Mouse (Mus musculus): ENCODE data around the gene Igf1r. TPM values are rescaled to one million over a fixed set of nuclear protein-coding genes. Genes with fewer than 3 reads are reported as not detected.

The Igf1r gene
- total RNA-seq, 2 experiments from 2014 or later, result 49.2 to 53.4 TPM

GRCm38 (mm10) chr7:67957376-67957775, 4.7 kb downstream of the Igf1r start:
- DNase-seq, result no peak

DNA sequence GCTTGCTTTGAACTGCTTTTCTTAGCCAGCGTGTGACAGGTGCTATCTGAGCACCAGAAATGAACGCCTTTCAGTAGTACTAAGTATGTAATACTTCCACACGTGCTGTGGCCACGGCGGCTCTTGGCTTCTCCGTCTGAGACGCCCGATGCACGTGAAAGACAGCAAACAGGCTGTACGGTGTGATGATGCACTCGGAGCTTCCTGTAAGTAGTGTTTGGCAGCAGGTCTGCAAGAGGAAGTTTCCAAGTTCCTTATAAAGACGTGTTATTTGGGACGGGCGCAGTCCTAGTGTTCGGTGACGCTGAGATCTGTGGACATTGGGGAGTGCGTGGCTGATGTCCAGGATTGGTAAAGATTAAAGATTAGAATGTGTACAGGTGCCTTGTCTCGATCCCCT, 5.4 kb downstream of the Igf1r start:
- DNase-seq, result no peak

DNA sequence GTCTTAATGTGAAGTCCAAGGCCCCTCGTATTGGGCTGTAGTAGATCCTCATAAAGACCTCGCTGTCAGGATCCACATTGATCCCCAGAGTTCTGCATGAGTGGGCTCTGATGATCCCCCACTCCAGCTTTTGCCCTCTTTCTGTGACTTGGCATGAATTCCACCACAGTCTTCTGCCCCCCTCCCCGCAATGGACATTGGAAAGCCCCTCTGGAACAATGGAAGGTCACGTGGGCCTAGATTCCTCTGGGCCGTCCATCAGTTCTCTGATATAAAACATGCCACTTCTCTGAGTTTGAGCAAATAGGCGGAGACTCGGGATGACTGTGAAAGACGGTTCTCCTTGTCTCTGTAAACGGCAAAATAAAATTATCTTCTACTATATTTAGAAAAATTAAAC, 8.1 kb downstream of the Igf1r start:
- no peak for DNase-seq

- peak; percentile 90 for DNase-seq
Observed at GRCm38 (mm10) chr7:67961567-67962267, 9.1 kb downstream of the Igf1r start.

DNA sequence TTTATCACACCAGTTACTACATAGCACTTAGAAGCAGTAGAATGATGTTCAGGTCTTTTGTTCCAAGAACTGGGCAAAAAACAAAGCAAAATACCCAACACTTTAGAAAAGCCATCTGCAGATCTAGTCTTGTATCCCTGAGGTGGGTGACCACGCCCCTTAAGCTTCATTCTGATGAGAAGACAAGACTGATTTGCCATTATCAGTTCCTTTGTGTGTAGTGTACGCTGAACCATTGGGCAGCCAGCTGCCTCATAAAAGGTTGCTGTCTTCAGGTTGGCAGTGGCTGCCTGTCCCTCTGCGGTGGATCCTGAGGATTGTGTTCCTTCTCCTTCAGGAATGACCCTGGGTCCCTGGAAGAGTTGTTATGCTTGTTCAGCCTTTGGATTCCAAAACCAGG, 11.1 kb downstream of the Igf1r start:
- DNase-seq, result no peak

DNA sequence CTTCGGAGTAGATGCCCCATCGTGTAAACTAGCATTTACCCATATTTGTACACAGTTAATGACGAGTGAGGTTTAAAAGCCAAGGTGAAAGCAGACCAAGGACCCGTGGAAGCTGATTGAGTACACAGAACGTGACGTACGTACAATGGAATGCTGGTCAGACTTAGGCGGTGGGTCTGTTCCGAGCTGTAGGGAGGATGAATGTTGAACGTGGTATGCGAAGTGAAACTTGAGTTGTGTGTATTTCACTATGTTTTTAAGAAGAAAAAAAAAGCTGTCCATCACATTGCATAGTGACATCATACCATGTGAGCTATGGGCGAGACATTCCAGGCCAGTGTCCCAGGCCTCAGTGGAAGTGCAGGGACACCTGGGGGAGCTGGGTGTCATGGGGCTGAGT, 15.8 kb downstream of the Igf1r start:
- no peak for DNase-seq

DNA sequence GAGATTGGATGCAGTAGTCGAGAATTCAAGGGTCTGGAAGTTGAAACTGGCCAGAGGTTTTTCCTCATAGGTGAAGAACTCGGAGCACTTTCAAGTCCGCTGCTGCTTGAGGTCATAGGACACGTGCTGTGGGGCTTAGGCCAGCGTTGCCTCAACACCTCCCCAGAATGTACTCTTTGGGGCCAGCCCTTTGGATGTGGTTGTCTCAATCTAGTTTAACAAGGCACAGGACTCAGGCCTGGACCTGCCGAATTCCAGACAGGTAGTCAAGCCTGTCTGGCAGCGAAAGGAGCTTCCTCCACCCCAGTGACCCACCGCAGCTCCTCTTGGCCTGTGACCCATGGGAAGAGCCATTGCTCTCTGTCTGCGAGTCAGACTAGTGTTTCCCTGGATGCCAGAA, 16.4 kb downstream of the Igf1r start:
- no peak for DNase-seq

DNA sequence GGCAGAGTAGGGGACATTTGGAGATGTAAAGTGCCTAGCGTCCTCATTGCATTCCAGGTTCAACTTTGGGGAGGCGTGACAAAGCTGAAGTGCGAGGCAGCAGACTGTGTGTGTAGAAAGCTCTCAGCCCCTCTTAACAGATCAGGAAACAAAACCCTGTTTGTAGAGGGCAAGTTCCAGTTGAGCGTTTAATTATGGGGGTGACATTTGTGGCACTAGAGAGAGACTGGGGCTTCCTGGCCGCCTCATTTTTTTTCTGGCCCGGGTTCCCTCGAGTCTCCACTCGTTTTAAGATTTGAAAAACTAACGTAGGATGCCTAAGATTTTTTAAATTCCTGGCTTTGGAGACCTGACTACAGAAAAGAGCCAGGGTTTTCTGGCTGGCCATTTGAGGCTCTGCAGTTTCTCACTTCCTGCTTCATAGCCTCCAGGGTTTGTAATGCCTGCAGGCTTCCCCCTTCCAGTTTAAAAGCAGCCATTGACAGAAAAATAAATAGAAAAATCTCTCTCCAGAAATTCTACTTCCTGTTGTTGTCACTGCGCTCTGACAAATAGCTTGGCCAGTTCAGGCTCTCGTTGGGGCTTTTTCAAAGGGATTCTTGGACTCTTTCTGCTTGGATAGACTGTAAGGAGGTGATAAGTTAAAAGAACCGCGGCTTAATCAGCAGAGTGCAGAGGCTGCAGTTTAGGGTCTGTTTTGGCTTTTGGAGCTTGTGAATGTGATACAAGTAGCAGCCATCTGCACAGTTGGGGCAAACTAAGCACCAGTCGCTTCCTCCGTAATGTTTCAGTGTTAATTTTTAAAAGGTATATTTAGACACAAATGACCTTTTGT, 20.8 kb downstream of the Igf1r start:
- DNase-seq, result no peak

DNA sequence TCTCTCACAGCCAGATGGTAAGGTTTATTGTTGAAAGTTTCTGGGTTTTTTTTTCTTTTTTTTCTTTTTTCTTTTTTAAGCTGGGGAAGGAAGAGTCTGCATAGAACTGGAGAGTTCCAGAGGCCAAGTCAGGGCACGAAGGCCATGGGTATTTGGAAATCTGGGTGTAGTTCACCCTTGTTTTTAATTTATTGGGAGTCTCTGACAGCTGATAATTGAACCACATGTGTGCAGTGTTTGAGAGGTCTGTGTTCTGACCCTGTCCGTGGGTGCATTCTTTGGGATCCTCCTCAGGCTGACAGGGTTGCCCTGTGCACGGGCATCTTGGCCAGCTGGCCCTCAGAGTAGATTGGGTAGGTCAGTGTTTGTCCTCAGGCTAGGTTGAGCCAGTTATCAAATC, 29.3 kb downstream of the Igf1r start:
- DNase-seq, result peak; percentile 30

GRCm38 (mm10) chr7:67982809-67983208, 30.2 kb downstream of the Igf1r start:
- peak; percentile 39 for DNase-seq

DNA sequence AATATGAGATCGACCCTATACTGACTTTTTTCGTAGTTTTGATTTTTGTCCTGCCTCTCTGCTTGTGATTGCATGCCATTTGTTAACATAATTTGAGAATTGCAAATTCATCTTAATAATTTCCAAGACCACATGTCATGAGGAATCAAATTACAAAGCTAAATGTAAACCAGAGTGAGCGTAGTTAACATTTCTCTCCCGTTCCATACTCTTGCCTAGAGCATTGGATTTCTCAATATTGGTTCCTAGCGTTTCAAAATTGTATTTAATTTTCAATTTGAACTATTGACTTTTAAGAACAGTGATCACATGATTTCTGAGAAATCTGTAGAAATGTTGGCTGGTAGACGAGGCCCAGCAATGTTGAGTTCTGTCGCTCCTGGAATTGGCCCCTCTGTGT, 30.8 kb downstream of the Igf1r start:
- DNase-seq, result no peak

- no peak for DNase-seq
Observed at GRCm38 (mm10) chr7:67985003-67985416, 32.4 kb downstream of the Igf1r start.

- DNase-seq, result no peak
Observed at GRCm38 (mm10) chr7:67985511-67985910, 32.9 kb downstream of the Igf1r start.

DNA sequence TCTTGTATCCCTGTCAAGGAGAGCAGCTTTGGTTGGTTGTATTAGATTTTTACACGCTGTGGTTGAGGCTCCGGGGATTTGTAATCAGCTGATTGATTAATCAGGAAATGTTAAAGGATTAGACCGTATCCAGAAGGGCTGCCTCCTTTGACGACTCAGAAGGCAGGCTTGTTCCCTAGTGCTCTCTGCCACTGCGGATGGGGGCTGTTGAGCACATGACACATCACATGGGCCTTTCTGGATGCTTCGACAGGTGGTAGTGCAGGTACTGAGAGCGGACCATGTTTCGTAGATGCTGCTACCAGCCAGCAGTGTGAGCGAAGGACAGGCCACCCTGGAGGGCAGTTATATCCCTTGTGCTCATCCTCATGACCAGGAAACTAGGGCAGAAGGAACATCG, 33.6 kb downstream of the Igf1r start:
- DNase-seq, result no peak

DNA sequence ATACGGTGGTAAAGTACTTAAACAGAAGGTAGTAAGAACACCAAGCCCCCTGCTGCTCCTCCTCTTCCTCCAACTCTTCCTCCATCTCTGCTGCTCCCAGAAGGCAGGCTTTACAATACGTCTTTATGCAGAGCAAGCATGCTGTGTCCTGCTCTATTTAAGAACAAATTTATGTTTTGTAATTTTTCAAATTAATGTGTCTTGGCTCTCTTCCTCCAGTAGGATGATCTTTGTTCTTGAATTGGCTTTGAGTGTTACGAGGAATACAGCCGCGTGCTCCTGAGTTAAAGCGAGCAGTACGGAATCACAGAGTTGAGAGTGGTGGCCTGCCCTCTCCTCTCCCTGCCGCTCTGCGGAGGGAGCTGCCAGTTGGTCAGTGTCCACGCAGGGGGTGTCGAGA, 34.2 kb downstream of the Igf1r start:
- DNase-seq, result no peak

DNA sequence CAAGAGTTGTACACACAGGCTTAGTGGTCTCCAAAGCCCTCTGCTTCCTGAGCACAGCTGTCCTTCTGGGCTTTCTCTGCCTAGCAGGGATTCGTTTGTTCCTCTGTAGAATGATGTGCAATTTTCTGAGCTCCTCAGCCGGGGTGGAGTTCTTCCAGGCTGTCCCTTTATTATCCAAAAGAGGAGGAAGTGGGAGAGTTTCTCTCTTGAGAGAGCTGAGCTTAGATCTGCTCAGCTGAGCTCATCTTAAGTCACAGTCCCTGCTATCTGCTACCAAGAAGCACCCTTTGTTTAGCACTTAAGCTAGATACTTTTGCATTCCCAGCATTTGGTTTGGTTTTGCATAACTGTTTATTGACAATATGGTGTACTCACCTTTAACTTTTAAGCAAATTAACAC, 36.7 kb downstream of the Igf1r start:
- no peak for DNase-seq

DNA sequence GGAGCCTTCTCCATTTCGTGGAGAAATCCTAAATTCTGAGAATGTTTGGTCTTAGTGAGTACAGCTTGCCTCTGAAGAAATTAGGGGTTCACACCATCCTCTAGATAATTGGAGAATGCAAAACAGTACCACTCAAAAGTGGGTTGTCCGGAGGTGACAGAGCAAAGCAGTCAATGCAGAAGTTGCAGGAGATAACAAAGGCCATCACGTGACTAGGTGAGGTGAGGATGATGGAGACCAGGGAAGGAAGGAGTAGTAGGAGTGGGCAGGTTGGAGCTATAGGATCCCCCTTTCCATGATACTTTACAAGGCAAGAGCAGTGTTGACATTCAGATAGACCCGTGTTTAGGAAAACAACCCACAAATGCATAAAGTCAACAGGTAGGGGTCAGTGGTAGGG, 41.0 kb downstream of the Igf1r start:
- DNase-seq, result no peak

DNA sequence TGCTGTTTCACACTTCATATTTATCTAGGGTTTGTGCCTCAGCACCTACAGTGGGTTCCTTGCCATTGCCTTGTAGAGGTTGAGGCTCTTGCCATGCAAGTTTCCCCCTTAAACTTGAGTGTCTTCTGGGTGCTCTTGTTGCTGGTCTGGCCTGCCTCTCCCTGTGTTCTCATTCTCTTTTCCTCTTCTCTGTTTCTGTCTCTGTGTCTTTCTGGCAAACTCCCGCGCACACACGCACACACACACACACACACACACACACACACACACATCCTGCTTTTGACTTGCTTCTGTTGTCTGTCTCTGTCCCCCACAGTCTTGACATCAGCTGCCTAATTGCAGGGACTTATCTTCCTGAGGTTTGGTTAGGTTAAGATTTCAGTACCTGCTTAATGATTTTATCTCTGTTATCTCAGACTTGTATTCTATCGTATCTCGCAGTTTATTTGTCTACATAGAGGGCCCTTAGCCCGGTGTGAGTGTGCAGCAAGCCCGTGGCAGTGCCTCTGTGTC, 41.8 kb downstream of the Igf1r start:
- DNase-seq, result no peak

DNA sequence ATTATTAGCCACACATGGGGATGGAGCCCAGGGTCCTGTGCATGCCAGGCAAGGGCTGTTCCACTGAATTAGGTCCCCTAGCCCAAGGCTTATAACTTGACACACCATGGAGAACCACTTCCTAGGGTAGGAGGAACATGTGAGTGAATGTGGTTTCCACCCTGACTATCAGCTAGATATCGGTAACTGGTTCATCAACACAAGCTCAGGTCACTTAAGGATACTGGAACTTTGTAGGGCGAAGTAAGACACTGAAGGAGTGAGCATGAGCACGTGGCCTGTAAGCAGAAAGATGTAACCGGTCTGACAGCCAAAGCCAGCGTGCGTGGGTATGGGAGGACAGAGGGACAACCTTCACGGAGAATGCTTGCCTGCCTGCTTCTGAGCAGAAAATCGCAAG, 42.6 kb downstream of the Igf1r start:
- no peak for DNase-seq

GRCm38 (mm10) chr7:67996202-67996960, 43.8 kb downstream of the Igf1r start:
- DNase-seq, result no peak

GRCm38 (mm10) chr7:68001269-68001668, 48.6 kb downstream of the Igf1r start:
- DNase-seq, result no peak

- DNase-seq, result no peak
Observed at GRCm38 (mm10) chr7:68006074-68006473, 53.4 kb downstream of the Igf1r start.

GRCm38 (mm10) chr7:68006496-68006895, 53.9 kb downstream of the Igf1r start:
- peak; percentile 73 for DNase-seq
